Mouse (Mus musculus): Measurements from ENCODE around the gene Man2a1. TPM values are rescaled to one million over a fixed set of nuclear protein-coding genes. Genes with fewer than 3 reads are reported as not detected.

The Man2a1 gene
- polyA plus RNA-seq, 1 experiment from 2014 or later = 9.1 TPM

GRCm38 (mm10) chr17:64792076-64792475, 191.5 kb downstream of the Man2a1 start:
- H3K9ac ChIP-seq (ENCODE audit: low read depth, low read length) = no peak overlapping the region
- 93% methylated on average over 3 of the region's 3 CpGs for WGBS
- no peak overlapping the region for H3K4me3 ChIP-seq (ENCODE audit: low read length)
- no peaks in the 10 kb centered on the region for H3K27me3 ChIP-seq (replicated peaks; ENCODE audit: control insufficient read depth, insufficient read depth, low read length)
- no peaks in the 10 kb centered on the region for H3K4me1 ChIP-seq (ENCODE audit: control insufficient read depth, insufficient read depth, low read length)
- H3K9me3 ChIP-seq (ENCODE audit: control insufficient read depth, low read length) = no peaks in the 10 kb centered on the region
- H3K27ac ChIP-seq (ENCODE audit: low read length) = no peak overlapping the region
- H3K36me3 ChIP-seq (ENCODE audit: control insufficient read depth, insufficient read depth, low read length) = no peaks in the 10 kb centered on the region
- no peak for ATAC-seq
- no peak overlapping the region for H3K4me2 ChIP-seq (ENCODE audit: low read depth, low read length)

GRCm38 (mm10) chr17:64792623-64793022, 192.1 kb downstream of the Man2a1 start:
- Histone ChIP-seq H3K9me3 (ENCODE audit: control insufficient read depth, low read length) (no peaks in the 10 kb centered on the region), H3K27me3 (replicated peaks; ENCODE audit: control insufficient read depth, insufficient read depth, low read length) (no peaks in the 10 kb centered on the region), H3K4me2 (ENCODE audit: low read depth, low read length) (no peak overlapping the region), H3K9ac (ENCODE audit: low read depth, low read length) (no peak overlapping the region), H3K36me3 (ENCODE audit: control insufficient read depth, insufficient read depth, low read length) (no peaks in the 10 kb centered on the region), H3K4me1 (ENCODE audit: control insufficient read depth, insufficient read depth, low read length) (no peaks in the 10 kb centered on the region), H3K27ac (ENCODE audit: low read length) (no peak overlapping the region), H3K4me3 (ENCODE audit: low read length) (no peak overlapping the region)
- no peak for ATAC-seq
- WGBS = 74% methylated on average over 5 of the region's 5 CpGs

- Histone ChIP-seq H3K4me3 (ENCODE audit: low read length) (no peak overlapping the region), H3K27me3 (replicated peaks; ENCODE audit: control insufficient read depth, insufficient read depth, low read length) (no peaks in the 10 kb centered on the region), H3K9me3 (ENCODE audit: control insufficient read depth, low read length) (no peaks in the 10 kb centered on the region), H3K4me2 (ENCODE audit: low read depth, low read length) (no peak overlapping the region), H3K27ac (ENCODE audit: low read length) (no peak overlapping the region), H3K36me3 (ENCODE audit: control insufficient read depth, insufficient read depth, low read length) (no peaks in the 10 kb centered on the region), H3K9ac (ENCODE audit: low read depth, low read length) (no peak overlapping the region), H3K4me1 (ENCODE audit: control insufficient read depth, insufficient read depth, low read length) (no peaks in the 10 kb centered on the region)
- no peak for ATAC-seq
- 40% methylated on average over 11 of the region's 11 CpGs for WGBS
Measured at GRCm38 (mm10) chr17:64802168-64802955, 201.8 kb downstream of the Man2a1 start.

GRCm38 (mm10) chr17:64802956-64803275, 202.4 kb downstream of the Man2a1 start:
- ATAC-seq = no peak
- no peak overlapping the region for H3K27ac ChIP-seq (ENCODE audit: low read length)
- H3K4me3 ChIP-seq (ENCODE audit: low read length) = no peak overlapping the region
- no peaks in the 10 kb centered on the region for H3K36me3 ChIP-seq (ENCODE audit: control insufficient read depth, insufficient read depth, low read length)
- 63% methylated on average over 7 of the region's 7 CpGs for WGBS
- H3K4me2 ChIP-seq (ENCODE audit: low read depth, low read length) = no peak overlapping the region
- H3K27me3 ChIP-seq (replicated peaks; ENCODE audit: control insufficient read depth, insufficient read depth, low read length) = no peaks in the 10 kb centered on the region
- no peaks in the 10 kb centered on the region for H3K4me1 ChIP-seq (ENCODE audit: control insufficient read depth, insufficient read depth, low read length)
- H3K9me3 ChIP-seq (ENCODE audit: control insufficient read depth, low read length) = no peaks in the 10 kb centered on the region
- no peak overlapping the region for H3K9ac ChIP-seq (ENCODE audit: low read depth, low read length)

Other genes with a start within 250 kb of the Man2a1 start
- gene 4930583I09Rik, start 235.3 kb downstream of the Man2a1 start, polyA plus RNA-seq (2015; fragmentation: Nextera tagmentation; extraction: Ambion mirVana) = not detected in 2 replicates